Mouse (Mus musculus) gastrocnemius, postnatal 4 days (tissue): Measurements from ENCODE around the gene Eef2k. TPM values are rescaled to one million over a fixed set of nuclear protein-coding genes. Genes with fewer than 3 reads are reported as not detected.
A peak's percentile ranks its signal among the peaks of the same experiment; 100 is the strongest.
"Not testable (repeated sequence)": the region's sequence is repeated elsewhere in the genome, so short reads cannot be mapped to it uniquely, and the experiment has no call there.

Experiments used
- DNase-seq, 2 experiments: peaks; one replicate each; pipeline ENCODE4 v3.0.0; 2021 to 2022; ENCODE audit warnings: low spot score in 2 of 2, mixed read lengths in 2 of 2
- total RNA-seq, 2 experiments: library from RNA; stranded (reverse); gene quantifications; 2 replicates each; pipeline ENCODE4 v1.2.3; 2021

Gene Eef2k
- total RNA-seq, 2 experiments from 2014 or later = 77.1 TPM

DNA sequence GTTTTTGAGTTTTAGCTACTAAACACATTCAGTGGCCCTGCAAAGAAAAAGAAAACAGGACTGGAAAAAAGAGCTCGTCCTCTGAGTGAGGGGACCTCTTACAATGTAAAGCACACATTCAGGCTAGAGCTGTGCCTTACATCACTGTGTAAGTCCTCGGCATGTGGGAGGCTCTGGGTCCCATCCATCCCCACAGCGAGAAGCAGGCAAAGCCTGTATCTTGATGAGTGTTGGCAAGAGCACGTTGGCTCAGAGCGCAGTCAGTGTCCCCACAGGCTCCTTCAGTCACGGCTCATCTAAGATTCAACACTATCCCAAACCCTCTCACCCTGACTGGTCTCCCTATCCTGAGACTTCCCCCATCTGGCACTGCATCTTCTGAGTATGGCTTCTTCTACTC lies 35.6 kb downstream of the Eef2k start:
- DNase-seq = no peak

- no peak for DNase-seq
Measured at GRCm38 (mm10) chr7:120879972-120880371, 37.3 kb downstream of the Eef2k start.

DNA sequence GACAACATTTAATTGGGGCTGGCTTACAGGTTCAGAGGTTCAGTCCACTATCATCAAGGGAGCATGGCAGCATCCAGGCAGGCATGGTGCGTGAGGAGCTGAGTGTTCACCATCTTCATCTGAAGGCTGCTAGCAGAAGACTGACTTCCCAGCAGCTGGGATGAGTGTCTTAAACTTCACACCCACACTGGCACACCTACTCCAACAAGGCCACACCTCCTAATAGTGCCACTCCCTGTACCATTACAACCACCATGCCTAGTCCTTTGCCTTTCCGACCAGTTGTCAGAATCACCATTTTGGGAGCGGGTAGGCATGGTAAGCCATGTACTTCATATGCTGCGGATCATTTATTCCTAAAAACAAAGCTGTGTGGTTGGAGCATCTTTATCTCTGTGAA lies 38.1 kb downstream of the Eef2k start:
- DNase-seq = no peak

GRCm38 (mm10) chr7:120881451-120881850 lies 38.8 kb downstream of the Eef2k start:
- DNase-seq = no peak

DNA sequence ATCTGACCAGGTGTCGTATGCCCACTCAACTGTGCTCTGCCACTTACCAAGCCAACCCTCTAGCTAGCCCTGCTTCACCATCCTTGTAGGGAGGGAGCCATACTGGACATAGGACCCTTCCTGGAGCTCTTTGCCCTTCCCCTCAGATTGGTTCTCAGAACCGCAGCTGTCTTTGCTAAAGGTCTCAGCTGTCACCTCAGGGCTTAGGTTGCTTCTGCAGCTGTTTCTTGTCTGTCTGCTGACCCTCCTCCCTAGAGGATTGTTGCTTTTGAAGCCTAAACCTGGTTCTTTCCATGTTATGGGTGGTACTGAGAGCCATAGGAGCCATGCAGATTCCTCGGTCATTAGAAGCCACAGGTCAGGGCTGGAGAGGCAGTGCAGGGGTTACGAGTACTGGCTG lies 40.0 kb downstream of the Eef2k start:
- DNase-seq = no peak

- DNase-seq = no peak
Measured at GRCm38 (mm10) chr7:120883523-120884290, 41.1 kb downstream of the Eef2k start.

- no peak for DNase-seq
Measured at GRCm38 (mm10) chr7:120884746-120885145, 42.1 kb downstream of the Eef2k start.

DNA sequence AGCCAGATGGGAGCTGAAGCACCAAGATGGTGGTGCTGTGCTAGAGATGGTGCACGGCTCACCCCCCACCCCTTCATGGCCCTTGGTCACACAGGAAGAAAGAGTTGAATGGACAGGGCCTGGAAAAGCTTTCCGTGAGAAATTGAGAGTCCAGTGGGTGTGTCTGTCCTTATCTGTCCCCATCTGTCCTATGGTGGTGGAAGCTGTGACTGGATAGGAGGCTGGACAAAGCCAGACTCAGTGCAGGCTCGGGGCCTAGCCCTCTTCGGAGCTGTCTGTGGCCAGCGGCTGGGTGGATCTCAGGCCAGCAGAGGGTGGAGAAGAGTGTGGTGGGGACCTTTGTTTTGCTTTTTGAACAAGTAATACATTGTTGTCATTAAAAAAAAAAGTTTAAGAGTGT lies 50.5 kb downstream of the Eef2k start:
- no peak for DNase-seq

DNA sequence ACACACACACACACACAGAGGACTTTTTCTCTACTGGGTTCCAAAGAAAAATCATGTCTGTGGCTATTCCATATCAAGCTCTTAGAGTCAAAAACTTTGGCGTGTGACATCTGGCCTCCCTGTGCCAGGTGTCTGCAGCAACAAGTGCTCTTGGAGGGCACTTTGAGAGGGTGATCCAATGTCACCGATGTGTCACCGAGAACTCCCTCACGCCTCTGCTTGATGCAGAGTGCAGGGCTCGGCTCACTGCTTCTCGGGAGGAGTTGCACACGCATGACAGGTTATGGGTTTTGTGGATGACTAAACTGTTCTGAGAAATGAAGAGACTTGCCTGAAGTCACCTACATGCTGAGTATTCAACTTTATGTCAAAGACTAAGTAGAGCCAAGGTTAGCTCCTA lies 54.4 kb downstream of the Eef2k start:
- DNase-seq = no peak

- no peak for DNase-seq
Measured at GRCm38 (mm10) chr7:120897711-120898335, 55.2 kb downstream of the Eef2k start.

GRCm38 (mm10) chr7:120900191-120900590 lies 57.6 kb downstream of the Eef2k start:
- DNase-seq = no peak

- no peak for DNase-seq
Measured at GRCm38 (mm10) chr7:120901701-120902100, 59.1 kb downstream of the Eef2k start.

- no peak for DNase-seq
Measured at GRCm38 (mm10) chr7:120902931-120903330, 60.3 kb downstream of the Eef2k start.

DNA sequence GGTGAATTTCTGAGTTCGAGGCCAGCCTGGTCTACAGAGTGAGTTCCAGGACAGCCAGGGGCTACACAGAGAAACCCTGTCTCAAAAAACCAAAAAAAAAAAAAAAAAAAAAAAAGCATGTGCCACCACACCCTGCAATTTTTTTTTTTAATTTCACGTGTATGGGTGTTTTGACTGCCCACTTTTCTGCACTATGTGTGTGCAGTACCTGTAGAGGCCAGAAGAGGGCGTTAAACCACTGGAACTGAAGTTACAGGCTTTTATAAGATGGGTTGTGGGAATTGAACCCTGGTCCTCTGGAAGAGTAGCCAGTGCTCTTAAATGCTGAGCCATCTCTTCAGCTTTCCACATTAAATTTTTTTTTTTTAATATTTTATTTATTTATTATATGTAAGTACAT lies 67.5 kb downstream of the Eef2k start:
- not testable (repeated sequence) for DNase-seq

GRCm38 (mm10) chr7:120911268-120911667 lies 68.6 kb downstream of the Eef2k start:
- not testable (repeated sequence) for DNase-seq

DNA sequence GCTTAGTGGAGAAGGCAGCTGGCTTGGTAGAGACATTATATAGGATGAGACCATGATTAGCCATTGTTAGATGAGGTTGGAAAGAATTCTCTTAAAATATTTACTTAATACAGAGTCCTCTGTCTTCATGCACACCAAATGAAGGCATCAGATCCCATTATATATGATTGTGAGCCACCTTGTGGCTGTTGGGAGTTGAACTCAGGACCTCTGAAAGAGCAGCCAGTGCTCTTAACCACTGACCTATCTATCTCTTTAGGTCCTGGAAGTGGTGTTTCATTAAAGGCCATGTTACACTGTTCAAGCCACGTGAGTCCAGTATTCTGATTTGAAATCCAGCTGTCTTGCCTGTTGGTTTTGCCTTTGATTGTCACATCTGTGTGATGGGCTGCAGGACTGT lies 70.7 kb downstream of the Eef2k start:
- no peak for DNase-seq

DNA sequence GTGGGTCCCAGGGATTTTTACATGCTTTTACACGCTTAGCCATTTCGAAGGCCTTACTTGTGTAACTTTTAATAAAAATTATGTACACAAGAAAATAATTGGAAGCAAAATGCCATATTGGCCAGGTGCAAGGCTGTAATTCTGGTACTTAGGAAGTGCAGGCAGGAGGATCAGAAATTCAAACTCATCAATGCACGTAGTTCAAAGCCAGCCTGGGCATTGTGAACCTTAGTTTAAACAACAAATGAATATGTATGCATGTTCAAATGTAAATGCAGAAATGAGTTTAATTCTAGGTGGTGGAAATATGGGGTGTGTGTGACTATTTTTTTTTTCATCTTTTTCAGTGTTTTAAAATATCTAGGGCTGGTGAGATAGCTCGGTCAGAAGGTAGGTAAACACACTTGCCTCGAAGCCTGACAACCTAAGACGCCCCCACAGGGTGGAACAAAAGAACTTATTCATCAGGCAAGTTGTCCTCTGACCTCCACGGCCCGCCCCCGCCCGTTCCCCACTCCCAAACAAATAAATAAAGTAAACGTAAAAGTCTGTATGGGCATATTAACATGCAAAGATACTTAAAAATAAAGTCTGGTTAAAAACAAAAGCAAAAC lies 73.7 kb downstream of the Eef2k start:
- no peak for DNase-seq

- DNase-seq = no peak
Measured at GRCm38 (mm10) chr7:120917279-120917591, 74.6 kb downstream of the Eef2k start.

DNA sequence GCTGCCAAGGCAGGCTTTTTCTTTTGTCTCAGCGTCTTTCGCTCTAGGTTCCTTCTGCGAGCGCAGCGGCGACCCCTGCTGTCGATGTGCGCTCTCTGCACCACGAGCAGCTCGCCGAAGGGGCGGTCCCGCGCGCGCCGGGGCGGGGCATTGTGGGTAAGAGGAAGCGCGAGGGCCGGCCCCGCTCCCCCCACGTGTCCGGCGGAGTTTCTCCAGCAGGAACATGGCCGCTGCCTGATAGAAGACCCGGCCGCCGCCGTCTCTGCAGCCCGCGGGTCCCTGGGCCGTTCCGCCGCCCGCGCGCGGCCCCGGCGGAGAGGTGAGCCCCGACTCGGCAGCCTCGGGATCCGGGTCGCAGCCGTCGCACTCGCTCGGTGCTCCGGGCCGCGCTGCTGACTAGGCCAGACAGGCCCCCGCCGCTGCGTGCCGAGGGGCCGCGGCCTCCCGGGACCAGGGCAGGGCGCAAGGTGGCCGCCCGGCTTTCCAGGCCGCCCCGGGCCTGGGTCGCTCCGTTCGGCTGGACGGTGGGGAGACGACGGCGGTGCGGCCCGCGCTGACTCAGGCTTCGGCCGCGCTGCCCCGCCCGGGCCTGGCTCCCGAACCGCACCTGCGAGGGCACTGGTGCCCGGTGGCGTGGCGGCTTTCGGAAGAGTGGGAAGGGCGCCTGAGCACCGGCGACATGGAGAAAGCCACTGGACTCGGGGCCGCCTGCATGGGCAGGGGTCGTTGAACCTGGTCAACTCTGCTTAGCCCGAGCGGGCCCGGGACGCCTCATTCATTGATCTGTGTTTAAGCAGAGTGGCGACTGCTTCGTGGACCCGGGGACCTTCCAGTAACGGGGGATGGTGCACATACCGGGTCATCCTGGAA lies 75.2 kb downstream of the Eef2k start, which contains the start of gene Polr3e:
Gene Polr3e (plus strand): TSS at position 153 of the 870 bp plus-strand sequence.
- DNase-seq = peak; percentile 99

GRCm38 (mm10) chr7:120918526-120918962 lies 75.9 kb downstream of the Eef2k start:
- DNase-seq = no peak

GRCm38 (mm10) chr7:120933110-120933509 lies 90.5 kb downstream of the Eef2k start:
- no peak for DNase-seq
